Mouse (Mus musculus) neural tube, embryonic 14.5 days (tissue): ENCODE results near the gene Tsc2. TPM values are rescaled to one million over a fixed set of nuclear protein-coding genes. Genes with fewer than 3 reads are reported as not detected.
A peak's percentile ranks its signal among the peaks of the same experiment; 100 is the strongest.
"Not testable (repeated sequence)": the region's sequence is repeated elsewhere in the genome, so short reads cannot be mapped to it uniquely, and the experiment has no call there.

Experiments used
- ATAC-seq: fragments of 200-750 bp; cut with Nextera tagmentation; 2 replicates; pipeline ENCODE4 v1.8.0; 2017; ENCODE audit warnings: low read depth, mild to moderate bottlenecking, moderate TSS enrichment, moderate library complexity
- H3K27ac ChIP-seq: fragments of 300-500 bp; sonication (generic); 2 replicates; pipeline ENCODE4 v1.5.1; 2014; ENCODE audit warnings: low read depth, mild to moderate bottlenecking, control low read depth, low read length, moderate library complexity, mixed read lengths
- H3K27me3 ChIP-seq: fragments of 300-500 bp; sonication (generic); 2 replicates; pipeline ENCODE4 v1.6.1; 2014; ENCODE audit warnings: low read length; ENCODE audit not compliant: control insufficient read depth, insufficient read depth
- H3K36me3 ChIP-seq: fragments of 300-500 bp; sonication (generic); 2 replicates; pipeline ENCODE4 v1.6.1; 2014; ENCODE audit warnings: low read length, mixed read lengths; ENCODE audit not compliant: control insufficient read depth, insufficient read depth
- H3K4me1 ChIP-seq: fragments of 300-500 bp; sonication (generic); 2 replicates; pipeline ENCODE4 v1.6.1; 2014; ENCODE audit warnings: low read length; ENCODE audit not compliant: control insufficient read depth, insufficient read depth
- H3K4me2 ChIP-seq: fragments of 300-500 bp; sonication (generic); 2 replicates; pipeline ENCODE4 v1.6.1; 2014; ENCODE audit warnings: mild to moderate bottlenecking, low read depth, low read length, control low read depth
- H3K4me3 ChIP-seq: fragments of 300-500 bp; sonication (generic); 2 replicates; pipeline ENCODE4 v1.5.1; 2014; ENCODE audit warnings: low read depth, low read length, control low read depth, mixed read lengths
- H3K9ac ChIP-seq: fragments of 300-500 bp; sonication (generic); replicated peaks from 2 replicates; pipeline ENCODE4 v1.6.1; 2014; ENCODE audit warnings: low read depth, mild to moderate bottlenecking, control low read depth, low read length, mixed read lengths
- H3K9me3 ChIP-seq: fragments of 300-500 bp; sonication (generic); 2 replicates; pipeline ENCODE4 v1.6.1; 2016; ENCODE audit warnings: low read length; ENCODE audit not compliant: control insufficient read depth
- WGBS: fragments of 180-500 bp; shearing (Covaris S2); extraction: QIAGEN DNeasy Blood & Tissue Kit; methylation state at CpG from one replicate; pipeline ENCODE4 v1.1.7; 2014; 5-methylcytosine and 5-hydroxymethylcytosine counted together
- polyA plus RNA-seq: library from polyadenylated mRNA; unstranded; fragments of >200 nt; fragmentation: Nextera tagmentation; extraction: Ambion mirVana; gene quantifications from 2 replicates; pipeline ENCODE4 v1.2.1, GENCODE M21; 2014

Tsc2 gene
- polyA plus RNA-seq, 1 experiment from 2014 or later: 74.7 TPM

- no peaks in the 10 kb centered on the region for H3K36me3 ChIP-seq
- peaks cover 22% of the 10 kb centered on the region for H3K4me1 ChIP-seq
- peak within 1 kb of the TSS; percentile 92 for H3K4me3 ChIP-seq
- H3K9me3 ChIP-seq: no peaks in the 10 kb centered on the region
- no peaks in the 10 kb centered on the region for H3K27me3 ChIP-seq
- peak within 1 kb of the TSS; percentile 93 for H3K9ac ChIP-seq
- ATAC-seq: peak; percentile 99
- peak within 1 kb of the TSS; percentile 67 for H3K4me2 ChIP-seq
- peak within 1 kb of the TSS; percentile 85 for H3K27ac ChIP-seq
- WGBS: 1% methylated on average over 57 of the region's 80 CpGs
Measured at GRCm38 (mm10) chr17:24669545-24670245, 37.3 kb upstream of the Tsc2 start, which contains the start of gene Zfp598. Gene Zfp598, plus strand, starts transcription at chr17:24669687.

DNA sequence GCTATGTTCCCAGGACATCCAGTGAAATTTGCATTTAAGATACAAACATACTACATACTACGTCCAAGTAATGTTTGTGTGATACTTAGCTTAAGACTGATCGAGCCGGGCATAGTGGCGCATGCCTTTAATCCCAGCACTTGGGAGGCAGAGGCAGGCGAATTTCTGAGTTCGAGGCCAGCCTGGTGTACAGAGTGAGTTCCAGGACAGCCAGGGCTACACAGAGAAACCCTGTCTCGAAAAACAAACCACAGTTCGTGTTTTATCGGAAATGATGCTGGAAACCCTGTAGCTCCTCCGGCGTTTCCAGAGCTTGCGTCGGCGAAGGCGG is 36.7 kb upstream of the Tsc2 start:
- H3K4me2 ChIP-seq: peak overlapping the region; percentile 57
- 12% methylated on average over 15 of the region's 15 CpGs for WGBS
- not testable (repeated sequence) for H3K27me3 ChIP-seq, H3K9me3 ChIP-seq, H3K36me3 ChIP-seq
- H3K4me1 ChIP-seq: peaks cover 22% of the 10 kb centered on the region
- peak; percentile 16; the same call in 1 of the 2 replicates for ATAC-seq
- peak overlapping the region; percentile 93 for H3K9ac ChIP-seq
- H3K4me3 ChIP-seq: peak overlapping the region; percentile 92
- H3K27ac ChIP-seq: peak overlapping the region; percentile 85

GRCm38 (mm10) chr17:24667416-24667815 is 35.0 kb upstream of the Tsc2 start:
- H3K9me3 ChIP-seq: no peaks in the 10 kb centered on the region
- no peak overlapping the region for H3K4me3 ChIP-seq
- ATAC-seq: no peak; the same call in 1 of the 2 replicates
- no peaks in the 10 kb centered on the region for H3K27me3 ChIP-seq
- H3K4me1 ChIP-seq: peaks cover 22% of the 10 kb centered on the region
- no peaks in the 10 kb centered on the region for H3K36me3 ChIP-seq
- H3K27ac ChIP-seq: no peak overlapping the region
- no peak overlapping the region for H3K9ac ChIP-seq
- 40% methylated on average over 6 of the region's 6 CpGs for WGBS
- no peak overlapping the region for H3K4me2 ChIP-seq

DNA sequence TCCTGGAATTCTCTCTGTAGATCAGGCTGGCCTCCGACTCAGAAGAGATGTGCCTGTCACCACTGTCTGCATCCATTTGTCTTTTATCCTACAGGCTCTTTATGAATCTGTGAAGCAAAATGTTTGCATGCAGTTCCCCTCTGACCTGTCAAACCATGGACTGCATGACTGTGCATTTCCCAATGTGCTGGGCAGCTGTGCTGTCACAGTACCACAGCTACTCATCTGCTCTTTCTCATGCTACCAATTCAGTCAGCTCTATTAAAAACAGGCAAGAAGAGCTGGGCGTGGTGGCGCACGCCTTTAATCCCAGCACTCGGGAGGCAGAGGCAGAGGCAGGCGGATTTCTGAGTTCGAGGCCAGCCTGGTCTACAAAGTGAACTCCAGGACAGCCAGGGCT is 34.6 kb upstream of the Tsc2 start:
- not testable (repeated sequence) for H3K9ac ChIP-seq

GRCm38 (mm10) chr17:24658017-24658758 is 25.8 kb upstream of the Tsc2 start, which contains the start of gene Npw:
Gene Npw, minus strand, starts transcription at chr17:24658457.
- Histone ChIP-seq H3K4me3 (peak within 1 kb of the TSS; percentile 24), H3K9me3 (no peaks in the 10 kb centered on the region), H3K4me1 (0 out of 2 replicates have a peak, but pooled peaks cover 4% of the 10 kb centered on the region), H3K36me3 (no peaks in the 10 kb centered on the region), H3K27ac (no peak within 1 kb of the TSS), H3K9ac (peak within 1 kb of the TSS; percentile 42; the same call in 1 of the 2 replicates), H3K27me3 (peaks cover 18% of the 10 kb centered on the region), H3K4me2 (peak within 1 kb of the TSS; percentile 48)
- no peak for ATAC-seq
- 1% methylated on average over 40 of the region's 47 CpGs for WGBS

More for the DNA sequence above, 34.6 kb upstream of the Tsc2 start:
- not testable (repeated sequence) for H3K4me3 ChIP-seq, H3K9me3 ChIP-seq, H3K27me3 ChIP-seq, H3K36me3 ChIP-seq, H3K27ac ChIP-seq, H3K4me2 ChIP-seq, ATAC-seq
- WGBS: 69% methylated on average over 7 of the region's 7 CpGs
- peaks cover 18% of the 10 kb centered on the region for H3K4me1 ChIP-seq

GRCm38 (mm10) chr17:24654969-24655368 is 22.5 kb upstream of the Tsc2 start:
- ATAC-seq: no peak

DNA sequence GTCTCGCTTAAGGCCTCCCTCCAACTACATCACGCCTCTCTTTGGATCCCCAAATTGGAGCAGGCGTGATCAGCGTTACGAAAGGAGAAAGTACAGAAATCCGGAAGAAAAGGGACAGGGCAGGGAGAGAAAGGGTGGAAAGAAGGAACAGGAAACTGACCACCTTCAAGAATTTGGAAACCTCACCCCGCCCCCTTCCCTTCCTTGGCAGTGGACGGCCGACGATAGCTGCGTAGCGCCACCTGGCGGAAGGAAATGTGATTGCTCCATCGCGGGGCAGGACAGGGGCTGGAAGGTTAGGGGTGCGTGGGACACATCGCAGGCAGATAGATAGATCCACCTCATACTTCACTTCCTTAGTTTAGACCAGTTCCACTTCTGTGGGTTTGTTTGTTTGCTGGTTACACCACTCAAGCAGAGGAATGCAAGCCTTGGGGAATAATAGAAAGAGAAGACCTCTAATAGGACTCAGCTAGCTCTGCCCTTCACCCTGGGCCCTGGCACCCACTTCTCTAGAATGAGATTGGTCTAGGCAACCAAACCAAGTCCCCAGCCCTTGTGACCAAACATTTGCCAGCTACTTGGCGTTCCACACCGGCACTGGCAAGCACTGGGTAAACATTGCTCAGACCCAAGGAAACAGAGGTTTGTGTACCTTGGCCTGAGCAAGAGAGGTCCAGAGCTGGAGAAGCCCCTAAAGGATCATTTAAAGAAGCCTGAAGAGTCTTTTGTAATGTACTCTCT is 21.7 kb upstream of the Tsc2 start:
- no peak overlapping the region for H3K27ac ChIP-seq
- H3K36me3 ChIP-seq: no peaks in the 10 kb centered on the region
- H3K4me3 ChIP-seq: 0 out of 2 replicates have a peak overlapping the region, but pooled peaks have one; percentile 12
- no peaks in the 10 kb centered on the region for H3K9me3 ChIP-seq
- H3K4me1 ChIP-seq: 0 out of 2 replicates have a peak, but pooled peaks cover 4% of the 10 kb centered on the region
- 4% methylated on average over 19 of the region's 19 CpGs for WGBS
- H3K4me2 ChIP-seq: peak overlapping the region; percentile 45
- peaks cover 14% of the 10 kb centered on the region for H3K27me3 ChIP-seq
- H3K9ac ChIP-seq: no peak overlapping the region
- peak; percentile 58; the same call in 1 of the 2 replicates for ATAC-seq

More at GRCm38 (mm10) chr17:24654969-24655368, 22.5 kb upstream of the Tsc2 start:
- Histone ChIP-seq H3K9ac (no peak overlapping the region), H3K9me3 (no peaks in the 10 kb centered on the region), H3K36me3 (no peaks in the 10 kb centered on the region), H3K4me3 (no peak overlapping the region), H3K27ac (no peak overlapping the region), H3K27me3 (peaks cover 18% of the 10 kb centered on the region), H3K4me2 (no peak overlapping the region), H3K4me1 (0 out of 2 replicates have a peak, but pooled peaks cover 4% of the 10 kb centered on the region)
- 70% methylated on average over 4 of the region's 4 CpGs for WGBS

DNA sequence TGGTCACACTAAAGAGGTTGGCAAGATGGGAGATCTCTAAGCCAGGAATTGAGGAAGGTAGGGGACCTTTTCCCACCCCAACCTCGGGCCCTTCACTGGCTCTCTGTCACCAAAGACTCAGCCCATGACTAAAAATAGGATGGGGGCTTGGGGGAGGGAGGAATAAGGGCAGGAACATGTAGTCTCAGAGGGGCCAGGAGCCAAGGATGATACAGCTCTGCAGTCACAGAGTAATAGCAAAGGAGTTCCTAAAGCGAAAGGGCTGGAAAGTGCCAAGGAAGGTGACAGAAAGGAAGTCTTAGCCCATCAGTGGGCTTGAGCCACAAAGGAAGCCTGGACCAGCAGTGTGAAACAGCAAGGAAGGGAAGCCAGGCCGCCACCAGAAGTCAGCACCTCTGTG is 19.4 kb upstream of the Tsc2 start:
- H3K36me3 ChIP-seq: no peaks in the 10 kb centered on the region
- WGBS: 84% methylated on average over 3 of the region's 3 CpGs
- no peak overlapping the region for H3K4me3 ChIP-seq
- no peak overlapping the region for H3K9ac ChIP-seq
- H3K27ac ChIP-seq: no peak overlapping the region
- no peak overlapping the region for H3K4me2 ChIP-seq
- ATAC-seq: no peak
- no peaks in the 10 kb centered on the region for H3K4me1 ChIP-seq
- no peaks in the 10 kb centered on the region; the same call in 1 of the 2 replicates for H3K27me3 ChIP-seq
- H3K9me3 ChIP-seq: no peaks in the 10 kb centered on the region
